Mouse (Mus musculus): Measurements from ENCODE around the gene Ccdc61. TPM values are rescaled to one million over a fixed set of nuclear protein-coding genes. Genes with fewer than 3 reads are reported as not detected.

Ccdc61 gene
- total and polyA plus RNA-seq, 3 experiments, result 6.6 to 11.3 (median 9.6) TPM

GRCm38 (mm10) chr7:18923711-18924191 lies 13.5 kb upstream of the Ccdc61 start:
- no peak for TF ChIP-seq CTCF (IDR thresholded peaks at IDR 0.05)
- TF ChIP-seq EP300 (IDR thresholded peaks at IDR 0.05; ENCODE audit: insufficient read depth, low read depth, low read length), result no peak
- no peak for TF ChIP-seq POLR2A (IDR thresholded peaks at IDR 0.05; ENCODE audit: insufficient read depth, low read depth, low read length)
- Histone ChIP-seq H3K27me3 (ENCODE audit: control insufficient read depth, insufficient read depth, low read length) (no peaks in the 10 kb centered on the region), H3K79me2 (replicated peaks; ENCODE audit: control insufficient read depth, insufficient read depth, low read length) (no peaks in the 10 kb centered on the region), H3K4me3 (no peak overlapping the region), H3K27ac (no peak overlapping the region), H3K9ac (ENCODE audit: low read depth, low read length) (no peak overlapping the region), H3K4me1 (ENCODE audit: control insufficient read depth, insufficient read depth, low read length) (no peaks in the 10 kb centered on the region; the same call in 1 of the 2 replicates), H3K36me3 (ENCODE audit: control insufficient read depth, insufficient read depth, low read length) (no peaks in the 10 kb centered on the region)
- 51% methylated on average over 4 of the region's 4 CpGs for WGBS
- no peak for DNase-seq
- intact Hi-C loops (cut with DNase I), result no loop called here

GRCm38 (mm10) chr7:18923267-18923666 lies 13.1 kb upstream of the Ccdc61 start:
- intact Hi-C loops (cut with DNase I), result no loop called here
- TF ChIP-seq EP300 (IDR thresholded peaks at IDR 0.05; ENCODE audit: insufficient read depth, low read depth, low read length) (no peak), POLR2A (IDR thresholded peaks at IDR 0.05; ENCODE audit: insufficient read depth, low read depth, low read length) (no peak), CTCF (IDR thresholded peaks at IDR 0.05) (no peak)
- Histone ChIP-seq H3K4me1 (ENCODE audit: control insufficient read depth, insufficient read depth, low read length) (no peaks in the 10 kb centered on the region; the same call in 1 of the 2 replicates), H3K4me3 (no peak overlapping the region), H3K9ac (ENCODE audit: low read depth, low read length) (no peak overlapping the region), H3K36me3 (ENCODE audit: control insufficient read depth, insufficient read depth, low read length) (no peaks in the 10 kb centered on the region), H3K27me3 (ENCODE audit: control insufficient read depth, insufficient read depth, low read length) (no peaks in the 10 kb centered on the region), H3K27ac (no peak overlapping the region), H3K79me2 (replicated peaks; ENCODE audit: control insufficient read depth, insufficient read depth, low read length) (no peaks in the 10 kb centered on the region)
- 77% methylated on average over 11 of the region's 11 CpGs for WGBS
- no peak for DNase-seq

- DNase-seq, result no peak
- intact Hi-C loops (cut with DNase I), result no loop called here
- 57% methylated on average over 5 of the region's 5 CpGs for WGBS
- H3K4me3 ChIP-seq, result no peak overlapping the region
- no peaks in the 10 kb centered on the region for H3K79me2 ChIP-seq (replicated peaks; ENCODE audit: control insufficient read depth, insufficient read depth, low read length)
- no peak overlapping the region for H3K27ac ChIP-seq
- H3K36me3 ChIP-seq (ENCODE audit: control insufficient read depth, insufficient read depth, low read length), result no peaks in the 10 kb centered on the region
- H3K9ac ChIP-seq (ENCODE audit: low read depth, low read length), result no peak overlapping the region
- H3K27me3 ChIP-seq (ENCODE audit: control insufficient read depth, insufficient read depth, low read length), result no peaks in the 10 kb centered on the region
- TF ChIP-seq EP300 (IDR thresholded peaks at IDR 0.05; ENCODE audit: insufficient read depth, low read depth, low read length) (no peak), POLR2A (IDR thresholded peaks at IDR 0.05; ENCODE audit: insufficient read depth, low read depth, low read length) (no peak), CTCF (IDR thresholded peaks at IDR 0.05) (no peak)
- no peaks in the 10 kb centered on the region; the same call in 1 of the 2 replicates for H3K4me1 ChIP-seq (ENCODE audit: control insufficient read depth, insufficient read depth, low read length)
Observed at GRCm38 (mm10) chr7:18922807-18923206, 12.6 kb upstream of the Ccdc61 start.

GRCm38 (mm10) chr7:18921069-18921468 lies 10.9 kb upstream of the Ccdc61 start:
- intact Hi-C loops (cut with DNase I), result no loop called here
- Histone ChIP-seq H3K27ac (peak overlapping the region; percentile 72), H3K79me2 (replicated peaks; ENCODE audit: control insufficient read depth, insufficient read depth, low read length) (no peaks in the 10 kb centered on the region), H3K9ac (ENCODE audit: low read depth, low read length) (no peak overlapping the region), H3K36me3 (ENCODE audit: control insufficient read depth, insufficient read depth, low read length) (no peaks in the 10 kb centered on the region), H3K27me3 (ENCODE audit: control insufficient read depth, insufficient read depth, low read length) (no peaks in the 10 kb centered on the region), H3K4me1 (ENCODE audit: control insufficient read depth, insufficient read depth, low read length) (no peaks in the 10 kb centered on the region; the same call in 1 of the 2 replicates), H3K4me3 (no peak overlapping the region)
- TF ChIP-seq POLR2A (IDR thresholded peaks at IDR 0.05; ENCODE audit: insufficient read depth, low read depth, low read length) (peak; percentile 55; the same call in 1 of the 2 replicates), CTCF (IDR thresholded peaks at IDR 0.05) (no peak), EP300 (IDR thresholded peaks at IDR 0.05; ENCODE audit: insufficient read depth, low read depth, low read length) (peak; percentile 49; the same call in 1 of the 2 replicates)
- DNase-seq, result peak; percentile 80 to 87
- WGBS, result 4% methylated on average over 12 of the region's 12 CpGs

- Histone ChIP-seq H3K36me3 (ENCODE audit: control insufficient read depth, insufficient read depth, low read length) (no peaks in the 10 kb centered on the region), H3K79me2 (replicated peaks; ENCODE audit: control insufficient read depth, insufficient read depth, low read length) (no peaks in the 10 kb centered on the region), H3K4me3 (no peak overlapping the region), H3K27ac (no peak overlapping the region), H3K9ac (ENCODE audit: low read depth, low read length) (no peak overlapping the region), H3K4me1 (ENCODE audit: control insufficient read depth, insufficient read depth, low read length) (no peaks in the 10 kb centered on the region), H3K27me3 (ENCODE audit: control insufficient read depth, insufficient read depth, low read length) (no peaks in the 10 kb centered on the region)
- peak in 1 of 2 experiments; percentile 53 for DNase-seq
- no peak for TF ChIP-seq POLR2A (IDR thresholded peaks at IDR 0.05; ENCODE audit: insufficient read depth, low read depth, low read length)
- TF ChIP-seq EP300 (IDR thresholded peaks at IDR 0.05; ENCODE audit: insufficient read depth, low read depth, low read length), result no peak
- TF ChIP-seq CTCF (IDR thresholded peaks at IDR 0.05), result no peak
- intact Hi-C loops (cut with DNase I), result no loop called here
- WGBS, result 41% methylated on average over 3 of the region's 3 CpGs
Observed at GRCm38 (mm10) chr7:18917931-18918330, 7.7 kb upstream of the Ccdc61 start.

- no peak overlapping the region for H3K27ac ChIP-seq
- no peak overlapping the region for H3K4me3 ChIP-seq
- no peak overlapping the region for H3K9ac ChIP-seq (ENCODE audit: low read depth, low read length)
- H3K79me2 ChIP-seq (replicated peaks; ENCODE audit: control insufficient read depth, insufficient read depth, low read length), result no peaks in the 10 kb centered on the region
- WGBS, result 66% methylated on average over 4 of the region's 4 CpGs
- intact Hi-C loops (cut with DNase I), result no loop called here
- no peaks in the 10 kb centered on the region for H3K4me1 ChIP-seq (ENCODE audit: control insufficient read depth, insufficient read depth, low read length)
- DNase-seq, result no peak
- no peaks in the 10 kb centered on the region for H3K27me3 ChIP-seq (ENCODE audit: control insufficient read depth, insufficient read depth, low read length)
- TF ChIP-seq CTCF (IDR thresholded peaks at IDR 0.05) (peak; percentile 14; the same call in 1 of the 2 replicates), POLR2A (IDR thresholded peaks at IDR 0.05; ENCODE audit: insufficient read depth, low read depth, low read length) (no peak)
- H3K36me3 ChIP-seq (ENCODE audit: control insufficient read depth, insufficient read depth, low read length), result no peaks in the 10 kb centered on the region
Observed at GRCm38 (mm10) chr7:18916254-18916653, 6.0 kb upstream of the Ccdc61 start.
